Mouse (Mus musculus) thymus, adult 2 months (tissue): ENCODE data around the gene Lxn.

Experiments
- CTCF ChIP-seq: fragments of 200-500 bp; IDR thresholded peaks from 2 replicates; pipeline ENCODE4 v1.5.1; 2012; ENCODE audit warnings: mild to moderate bottlenecking, control low read depth, low read length, moderate library complexity, borderline replicate concordance; ENCODE audit not compliant: control insufficient read depth, poor library complexity, insufficient read depth; ENCODE audit errors: extremely low read depth
- POLR2A ChIP-seq: fragments of 200-500 bp; IDR thresholded peaks from 2 replicates; pipeline ENCODE4 v1.6.1; 2012; ENCODE audit warnings: mild to moderate bottlenecking, low read length, control low read depth, moderate library complexity; ENCODE audit not compliant: control insufficient read depth, poor library complexity, insufficient read depth; ENCODE audit errors: extremely low read depth

DNA sequence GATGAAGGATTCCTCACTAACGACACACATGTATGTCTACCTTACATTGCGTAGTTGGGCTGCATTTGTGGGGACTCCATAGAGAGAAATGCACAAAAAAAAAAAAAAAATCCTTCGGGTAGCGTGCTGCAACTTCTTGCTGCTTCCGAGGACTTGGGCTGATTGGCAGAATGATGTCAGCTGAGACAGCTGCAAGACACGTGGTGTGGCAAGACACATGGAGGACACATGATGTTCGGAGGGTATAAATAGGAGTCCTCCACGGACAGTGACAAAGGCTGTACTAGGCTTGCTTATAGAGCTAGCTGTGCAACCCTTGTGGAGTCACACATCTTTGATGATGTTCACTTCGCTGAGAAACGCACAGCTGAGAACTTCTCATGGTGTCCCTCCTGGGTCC lies 18.7 kb upstream of the Lxn start:
- TF ChIP-seq CTCF (no peak), POLR2A (no peak)
